Comparison of ENCODE assay signal across 32 mouse cellular contexts in genomic region chr9:60160194-60160593, GRCm38 (mm10).
DNase-seq lines count a peak whose midpoint lies in the region; ATAC-seq and TF ChIP-seq lines count a peak whose summit lies in the region.
"Had no signal": no experiment of that assay in that cellular context is flagged by ENCODE, and none has a peak within 500 bp of the region (broad histone marks: within the 10 kb centered on the region; RNA-seq: fewer than 3 reads in every experiment).

No protein-coding gene starts in this region.

- 31% methylated on average over 7 of the region's 7 CpGs for WGBS in hindbrain, postnatal 0 days
- WGBS in hindbrain, embryonic 14.5 days: 55% methylated on average over 7 of the region's 7 CpGs
- WGBS in midbrain, embryonic 14.5 days: 63% methylated on average over 7 of the region's 7 CpGs
- WGBS in midbrain, embryonic 13.5 days: 71% methylated on average over 7 of the region's 7 CpGs
- WGBS in neural tube, embryonic 15.5 days: 47% methylated on average over 7 of the region's 7 CpGs
- WGBS in intestine, postnatal 0 days: 74% methylated on average over 7 of the region's 7 CpGs

- H3K4me2 ChIP-seq in hindbrain, postnatal 0 days (ENCODE audit: low read depth, low read length): no peak overlapping the region
- no peak overlapping the region for H3K4me2 ChIP-seq in hindbrain, embryonic 14.5 days (replicated peaks)
- no peak overlapping the region for H3K4me2 ChIP-seq in midbrain, embryonic 14.5 days (ENCODE audit: low read length)
- no peak overlapping the region for H3K4me2 ChIP-seq in midbrain, embryonic 13.5 days (replicated peaks)
- no peak overlapping the region for H3K4me2 ChIP-seq in neural tube, embryonic 15.5 days
- H3K4me2 ChIP-seq in intestine, postnatal 0 days (replicated peaks; ENCODE audit: low read depth): no peak overlapping the region
- H3K4me2 ChIP-seq: embryonic facial prominence, embryonic 15.5 days; forebrain, embryonic 15.5 days; heart, embryonic 13.5 days had no signal

- H3K4me1 ChIP-seq in hindbrain, postnatal 0 days (ENCODE audit: insufficient read depth, low read length): 0 out of 2 replicates have a peak, but pooled peaks cover 12% of the 10 kb centered on the region
- peaks cover 4% of the 10 kb centered on the region; the same call in 1 of the 2 replicates for H3K4me1 ChIP-seq in hindbrain, embryonic 14.5 days (replicated peaks; ENCODE audit: control insufficient read depth, insufficient read depth, low read length)
- H3K4me1 ChIP-seq in midbrain, embryonic 14.5 days (ENCODE audit: control insufficient read depth, insufficient read depth, low read length): no peaks in the 10 kb centered on the region
- H3K4me1 ChIP-seq in midbrain, embryonic 13.5 days (replicated peaks): 0 out of 2 replicates have a peak, but pooled peaks cover 8% of the 10 kb centered on the region
- peaks cover 19% of the 10 kb centered on the region for H3K4me1 ChIP-seq in neural tube, embryonic 15.5 days
- H3K4me1 ChIP-seq in intestine, postnatal 0 days (replicated peaks; ENCODE audit: control insufficient read depth, insufficient read depth, low read length): no peaks in the 10 kb centered on the region

- no peaks in the 10 kb centered on the region for H3K9me3 ChIP-seq in hindbrain, postnatal 0 days (ENCODE audit: low read length)
- H3K9me3 ChIP-seq in hindbrain, embryonic 14.5 days (ENCODE audit: control insufficient read depth, low read length): no peaks in the 10 kb centered on the region
- no peaks in the 10 kb centered on the region for H3K9me3 ChIP-seq in midbrain, embryonic 14.5 days (ENCODE audit: control insufficient read depth, low read length)
- no peaks in the 10 kb centered on the region for H3K9me3 ChIP-seq in midbrain, embryonic 13.5 days
- no peaks in the 10 kb centered on the region for H3K9me3 ChIP-seq in neural tube, embryonic 15.5 days (replicated peaks)
- no peaks in the 10 kb centered on the region for H3K9me3 ChIP-seq in intestine, postnatal 0 days (ENCODE audit: control insufficient read depth)
- H3K9me3 ChIP-seq: embryonic facial prominence, embryonic 10.5 days; embryonic facial prominence, embryonic 15.5 days; forebrain, embryonic 15.5 days; heart, embryonic 13.5 days; midbrain, embryonic 10.5 days had no signal

- H3K36me3 ChIP-seq in hindbrain, postnatal 0 days (ENCODE audit: insufficient read depth, low read length): no peaks in the 10 kb centered on the region
- no peaks in the 10 kb centered on the region for H3K36me3 ChIP-seq in hindbrain, embryonic 14.5 days (replicated peaks; ENCODE audit: control insufficient read depth, insufficient read depth)
- no peaks in the 10 kb centered on the region for H3K36me3 ChIP-seq in midbrain, embryonic 14.5 days (ENCODE audit: control insufficient read depth, insufficient read depth, low read length)
- no peaks in the 10 kb centered on the region for H3K36me3 ChIP-seq in midbrain, embryonic 13.5 days
- H3K36me3 ChIP-seq in neural tube, embryonic 15.5 days: no peaks in the 10 kb centered on the region
- H3K36me3 ChIP-seq in intestine, postnatal 0 days (ENCODE audit: control insufficient read depth, insufficient read depth): no peaks in the 10 kb centered on the region; the same call in 1 of the 2 replicates
- H3K36me3 ChIP-seq: embryonic facial prominence, embryonic 10.5 days; embryonic facial prominence, embryonic 15.5 days; forebrain, embryonic 15.5 days; heart, embryonic 13.5 days; midbrain, embryonic 10.5 days had no signal

- no peak overlapping the region for H3K27ac ChIP-seq in hindbrain, postnatal 0 days
- no peak overlapping the region for H3K27ac ChIP-seq in hindbrain, embryonic 14.5 days
- no peak overlapping the region for H3K27ac ChIP-seq in midbrain, embryonic 14.5 days (replicated peaks; ENCODE audit: low read depth, low read length)
- H3K27ac ChIP-seq in midbrain, embryonic 13.5 days: no peak overlapping the region
- peak overlapping the region; percentile 69 for H3K27ac ChIP-seq in neural tube, embryonic 15.5 days (replicated peaks)
- no peak overlapping the region for H3K27ac ChIP-seq in intestine, postnatal 0 days (ENCODE audit: low read depth, low read length)
- H3K27ac ChIP-seq: embryonic facial prominence, embryonic 10.5 days; forebrain, embryonic 15.5 days; gastrocnemius, adult 2 months; heart, adult 2 months; heart, embryonic 13.5 days; liver, embryonic 14.5 days; midbrain, embryonic 10.5 days; stomach, postnatal 0 days had no signal

- no peaks in the 10 kb centered on the region for H3K27me3 ChIP-seq in hindbrain, postnatal 0 days (ENCODE audit: insufficient read depth, low read length)
- no peaks in the 10 kb centered on the region for H3K27me3 ChIP-seq in hindbrain, embryonic 14.5 days (ENCODE audit: control insufficient read depth, insufficient read depth, low read length)
- no peaks in the 10 kb centered on the region for H3K27me3 ChIP-seq in midbrain, embryonic 14.5 days (ENCODE audit: control insufficient read depth, insufficient read depth, low read length)
- no peaks in the 10 kb centered on the region for H3K27me3 ChIP-seq in midbrain, embryonic 13.5 days
- no peaks in the 10 kb centered on the region for H3K27me3 ChIP-seq in neural tube, embryonic 15.5 days (replicated peaks)
- no peaks in the 10 kb centered on the region for H3K27me3 ChIP-seq in intestine, postnatal 0 days (replicated peaks; ENCODE audit: control insufficient read depth, insufficient read depth, low read length)
- H3K27me3 ChIP-seq: CH12.LX; embryonic facial prominence, embryonic 15.5 days; forebrain, embryonic 15.5 days; heart, embryonic 13.5 days had no signal

- TF ChIP-seq CTCF in hindbrain, postnatal 0 days (IDR thresholded peaks at IDR 0.05; ENCODE audit: low read depth): no peak
- no peak for TF ChIP-seq CTCF in intestine, postnatal 0 days (IDR thresholded peaks at IDR 0.05; ENCODE audit: low read depth)

- H3K9ac ChIP-seq in hindbrain, postnatal 0 days (replicated peaks; ENCODE audit: low read length): no peak overlapping the region
- no peak overlapping the region for H3K9ac ChIP-seq in hindbrain, embryonic 14.5 days
- no peak overlapping the region for H3K9ac ChIP-seq in midbrain, embryonic 14.5 days (replicated peaks; ENCODE audit: low read length)
- no peak overlapping the region for H3K9ac ChIP-seq in midbrain, embryonic 13.5 days (replicated peaks)
- no peak overlapping the region for H3K9ac ChIP-seq in neural tube, embryonic 15.5 days (replicated peaks)
- no peak overlapping the region for H3K9ac ChIP-seq in intestine, postnatal 0 days (ENCODE audit: low read depth, low read length)
- H3K9ac ChIP-seq: embryonic facial prominence, embryonic 15.5 days; forebrain, embryonic 15.5 days; heart, embryonic 13.5 days; liver, embryonic 14.5 days had no signal

- H3K4me3 ChIP-seq in hindbrain, postnatal 0 days (ENCODE audit: low read length): no peak overlapping the region
- no peak overlapping the region for H3K4me3 ChIP-seq in hindbrain, embryonic 14.5 days (replicated peaks; ENCODE audit: low read length)
- H3K4me3 ChIP-seq in midbrain, embryonic 14.5 days (replicated peaks; ENCODE audit: low read depth, low read length): no peak overlapping the region
- H3K4me3 ChIP-seq in midbrain, embryonic 13.5 days (replicated peaks): no peak overlapping the region
- H3K4me3 ChIP-seq in neural tube, embryonic 15.5 days (replicated peaks): no peak overlapping the region
- no peak overlapping the region for H3K4me3 ChIP-seq in intestine, postnatal 0 days (ENCODE audit: low read depth, low read length)
- H3K4me3 ChIP-seq: embryonic facial prominence, embryonic 10.5 days; embryonic facial prominence, embryonic 15.5 days; forebrain, embryonic 15.5 days; gastrocnemius, adult 2 months; heart, adult 2 months; heart, embryonic 13.5 days; midbrain, embryonic 10.5 days had no signal

- 0 out of 2 replicates have a peak, but pooled peaks have one; percentile 43 for ATAC-seq in hindbrain, postnatal 0 days
- no peak for ATAC-seq in hindbrain, embryonic 14.5 days (ENCODE audit: low FRiP score)
- no peak for ATAC-seq in midbrain, embryonic 14.5 days (ENCODE audit: low FRiP score, low TSS enrichment)
- ATAC-seq in midbrain, embryonic 13.5 days: no peak
- ATAC-seq in neural tube, embryonic 15.5 days (ENCODE audit: low FRiP score): no peak; the same call in 1 of the 2 replicates
- no peak for ATAC-seq in intestine, postnatal 0 days
- ATAC-seq: forebrain, embryonic 15.5 days; intestine, embryonic 16.5 days had no signal

- peak; percentile 39 for DNase-seq in embryo, embryonic 10.5 days (ENCODE audit: low spot score)
- no peak for DNase-seq in embryo, embryonic 10 days (ENCODE audit: low spot score)
- peak; percentile 42 for DNase-seq in hindbrain, postnatal 0 days (ENCODE audit: low spot score)
- DNase-seq in hindbrain, embryonic 14.5 days (ENCODE audit: low spot score): no peak
- DNase-seq in midbrain, embryonic 14.5 days: peak; percentile 47
- DNase-seq: adrenal gland, adult 8-10 months; cerebellum, adult 11 months; cerebellum, adult 9-10 months; cerebellum, postnatal 36 days; gastrocnemius, adult 2 months; heart, adult 2 months; kidney, adult 9 months; kidney, postnatal 10 days; layer of hippocampus, postnatal 36 days; liver; lung, adult 2 months; lung, postnatal 14 days; right cerebral cortex, postnatal 4 days; thymus, adult 2 months; thymus, postnatal 36 days had no signal

Comparison
In these comparisons a context has a peak if more than half of its experiments do, and no peak if none do; other contexts are left out.
1. DNase-seq: peak in embryo, embryonic 10.5 days (single experiment), hindbrain, postnatal 0 days (single experiment) and midbrain, embryonic 14.5 days (single experiment); none in embryo, embryonic 10 days (single experiment) and hindbrain, embryonic 14.5 days (single experiment).